Mouse (Mus musculus) thymus, postnatal 10 days (tissue): ENCODE results near the gene Uap1l1.
A peak's percentile ranks its signal among the peaks of the same experiment; 100 is the strongest.

Experiments
- DNase-seq, 2 experiments: peaks; one replicate each; pipeline ENCODE4 v3.0.0; 2021; ENCODE audit warnings: low spot score in 2 of 2

Uap1l1 gene

DNA sequence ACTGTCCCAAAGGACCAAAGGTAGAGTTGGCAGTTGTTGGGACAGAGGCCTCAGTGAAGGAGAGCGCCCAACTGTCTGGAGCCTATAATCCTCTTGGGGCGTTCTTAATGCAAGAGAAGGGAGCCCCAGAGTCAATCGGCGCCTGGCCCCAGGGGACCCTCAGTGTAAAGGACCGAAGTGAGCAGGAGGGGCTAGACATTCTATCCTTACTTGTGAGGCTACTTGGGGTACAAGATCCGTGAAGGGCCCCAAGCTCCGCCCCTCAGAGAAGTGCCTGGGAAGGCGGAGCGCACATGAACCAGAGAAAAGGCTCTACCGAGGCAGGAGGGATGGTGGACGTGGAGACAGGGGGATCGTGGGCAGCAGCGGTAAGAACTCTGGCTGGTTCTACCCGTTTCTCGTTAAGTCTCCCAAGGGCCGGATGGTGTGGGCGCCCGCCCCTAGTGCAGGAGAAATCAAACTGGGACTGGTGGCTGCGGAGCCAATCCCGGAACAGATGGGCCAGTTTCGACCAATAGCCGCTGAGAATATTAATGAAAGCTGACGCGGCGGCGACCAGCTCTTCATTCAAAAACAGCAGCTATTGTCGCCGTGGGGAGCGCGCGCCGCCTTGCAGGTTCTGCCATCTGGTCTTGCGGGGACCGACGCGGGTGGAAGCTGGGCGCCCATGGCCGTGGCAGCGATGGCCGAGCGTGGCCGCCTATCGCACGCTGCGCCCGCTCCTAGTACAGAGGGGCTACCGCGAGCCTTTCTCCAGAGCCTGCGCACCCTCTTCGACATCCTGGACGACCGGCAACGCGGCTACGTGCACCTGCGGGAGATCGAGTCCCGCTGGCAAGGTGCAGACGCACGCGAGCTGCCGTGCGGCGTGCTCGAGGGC, 6.5 kb upstream of the Uap1l1 start, which contains the start of gene Sapcd2:
TSS of gene Sapcd2 (plus strand) at position 558 of the 880 bp plus-strand sequence.
- DNase-seq, result peak; percentile 71

GRCm38 (mm10) chr2:25369996-25370395, 4.5 kb upstream of the Uap1l1 start:
- no peak for DNase-seq

- DNase-seq, result no peak
Observed at GRCm38 (mm10) chr2:25364761-25365090, 756 bp downstream of the Uap1l1 start.

DNA sequence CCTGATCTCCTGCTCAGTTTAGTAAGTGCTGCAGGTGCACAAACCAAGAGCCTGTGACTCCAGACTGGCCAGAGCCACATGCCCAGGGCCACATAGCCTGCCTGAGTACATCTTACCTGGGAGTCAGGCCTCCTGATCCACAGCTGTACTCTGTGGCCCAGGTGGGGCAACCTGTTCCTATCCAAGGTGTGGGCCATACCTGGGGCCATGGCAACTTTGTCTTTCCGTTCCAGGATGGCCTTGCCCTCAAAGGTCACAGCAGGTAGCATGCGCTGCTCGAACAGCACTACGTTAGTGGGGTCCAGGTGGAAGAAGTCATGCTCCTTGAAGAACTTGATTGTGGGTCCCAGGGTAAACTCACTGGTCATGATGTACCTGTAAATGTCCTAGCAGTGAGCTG, 1.2 kb downstream of the Uap1l1 start:
- no peak for DNase-seq

GRCm38 (mm10) chr2:25363478-25364178, 1.9 kb downstream of the Uap1l1 start:
- DNase-seq, result no peak

GRCm38 (mm10) chr2:25359848-25360247, 5.6 kb downstream of the Uap1l1 start:
- no peak for DNase-seq

DNA sequence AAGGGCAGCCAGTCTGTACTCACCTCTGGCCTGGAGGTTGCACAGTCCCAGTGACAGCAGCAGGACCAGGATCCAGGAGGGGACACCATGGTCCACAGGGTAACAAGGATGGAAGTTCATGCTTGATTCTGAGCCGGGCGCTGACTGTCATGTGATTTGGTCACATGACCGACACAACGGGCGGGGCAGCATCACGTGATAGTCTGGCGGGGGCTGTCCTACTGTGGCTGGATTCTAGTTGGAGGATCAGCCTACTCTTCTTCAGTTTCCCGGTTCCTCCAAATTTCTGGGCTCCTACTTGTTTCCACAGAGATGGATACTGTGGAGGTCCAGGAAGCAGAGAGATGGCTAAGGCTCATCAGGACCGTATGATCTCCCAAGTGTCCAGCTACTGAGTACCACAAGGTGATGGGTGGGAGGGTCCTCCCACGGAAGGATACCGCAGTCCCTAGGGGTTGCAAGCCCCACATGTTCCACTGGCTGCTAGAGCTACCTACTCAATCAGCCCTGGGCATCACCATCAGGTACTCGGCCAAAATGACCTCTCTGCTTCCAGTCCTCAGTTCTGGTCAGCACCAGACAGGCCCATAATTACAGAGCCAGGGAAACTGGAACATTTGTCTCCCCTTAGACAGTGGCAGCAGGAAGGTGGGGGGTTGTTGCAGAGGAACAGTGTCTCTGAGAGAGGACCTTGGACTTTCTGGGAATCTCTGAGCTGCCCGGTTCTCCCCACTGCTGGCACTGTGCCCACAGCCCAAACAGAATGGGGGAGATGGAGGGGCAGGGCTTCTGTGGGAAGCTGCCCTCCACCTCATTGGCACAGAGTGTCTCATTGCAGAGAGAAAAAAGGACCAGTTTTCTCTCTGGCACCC, 9.0 kb downstream of the Uap1l1 start, which contains the start of gene Dpp7:
TSS of gene Dpp7 (minus strand) at position 152 of the 872 bp plus-strand sequence.
- DNase-seq, result peak; percentile 49 to 56

DNA sequence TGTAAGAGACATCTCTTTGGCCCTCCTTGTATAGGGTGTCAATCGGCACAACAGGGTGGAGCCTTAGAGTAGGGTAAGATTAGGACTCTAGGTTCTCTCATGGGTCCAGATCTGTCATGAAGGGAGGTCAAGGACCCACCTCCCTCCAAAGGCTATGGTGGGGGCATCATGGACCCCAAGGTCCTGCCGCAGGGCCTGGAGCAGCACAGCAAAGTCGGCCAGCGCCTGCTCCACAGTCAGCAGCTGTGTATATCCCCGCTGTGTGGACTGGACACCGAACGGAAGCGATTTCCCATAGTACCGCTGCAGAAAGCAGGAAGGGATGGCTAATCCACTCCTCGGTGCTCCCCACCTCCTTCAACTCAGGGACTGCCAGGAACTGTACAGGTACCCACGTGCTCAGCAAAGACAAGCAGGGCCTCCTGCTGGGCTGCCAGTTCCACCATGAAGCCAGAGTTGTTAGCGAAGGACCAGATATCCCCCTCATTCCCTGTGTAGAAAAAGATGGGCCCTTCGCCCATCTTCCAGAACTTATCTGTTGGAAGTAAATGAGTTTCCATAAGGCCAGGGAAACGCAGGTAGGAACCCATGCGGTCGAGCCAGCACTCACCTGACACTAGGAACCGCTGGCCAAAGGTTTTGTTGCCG, 9.9 kb downstream of the Uap1l1 start:
- DNase-seq, result no peak

GRCm38 (mm10) chr2:25354211-25354610, 11.3 kb downstream of the Uap1l1 start:
- no peak for DNase-seq

GRCm38 (mm10) chr2:25350701-25351100, 14.8 kb downstream of the Uap1l1 start:
- no peak for DNase-seq

GRCm38 (mm10) chr2:25349499-25349898, 16.0 kb downstream of the Uap1l1 start:
- no peak for DNase-seq

DNA sequence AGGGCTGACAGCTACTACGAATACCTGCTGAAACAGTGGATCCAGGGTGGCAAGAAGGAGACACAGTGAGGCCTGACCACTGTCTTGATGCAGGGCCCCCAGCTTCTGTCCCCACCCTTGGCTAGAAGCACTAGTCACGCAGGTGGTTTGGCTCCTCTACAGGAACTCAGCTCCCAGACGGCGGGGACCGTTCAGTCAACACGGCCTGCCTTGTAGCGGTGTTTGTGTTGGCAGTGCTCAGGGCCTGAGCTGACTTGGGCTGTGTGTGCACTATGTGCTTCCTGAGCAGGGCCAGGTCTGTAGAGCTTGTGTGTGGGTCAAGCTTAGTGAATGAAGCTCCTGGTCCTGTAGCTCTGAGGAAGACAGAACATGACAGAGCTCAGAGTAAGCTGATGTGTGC, 17.3 kb downstream of the Uap1l1 start:
- no peak for DNase-seq

- no peak for DNase-seq
Observed at GRCm38 (mm10) chr2:25338303-25338702, 27.2 kb downstream of the Uap1l1 start.

DNA sequence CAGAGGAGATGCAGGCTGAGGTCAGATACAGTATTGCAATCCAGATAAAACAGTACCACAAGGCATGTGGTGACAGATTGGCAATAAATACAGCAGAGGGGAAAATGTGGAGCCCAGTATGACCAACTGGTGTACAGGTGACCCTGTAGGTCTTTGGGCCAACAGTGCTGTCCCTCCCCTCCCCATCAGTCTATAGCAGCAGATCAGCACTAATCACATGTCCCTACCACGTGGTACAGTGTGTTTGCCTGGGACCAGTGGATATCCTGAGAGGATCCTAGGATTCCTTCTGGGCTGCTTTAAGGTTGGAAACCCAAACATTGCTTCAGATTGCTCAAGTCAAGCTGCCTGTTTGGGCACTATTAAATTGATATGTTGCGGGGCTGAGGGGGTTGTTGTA, 31.9 kb downstream of the Uap1l1 start:
- DNase-seq, result no peak

- peak; percentile 99 for DNase-seq
Observed at GRCm38 (mm10) chr2:25332286-25333160, 33.0 kb downstream of the Uap1l1 start, which contains the start of gene Man1b1. TSS of gene Man1b1 (plus strand) at chr2:25332338.

DNA sequence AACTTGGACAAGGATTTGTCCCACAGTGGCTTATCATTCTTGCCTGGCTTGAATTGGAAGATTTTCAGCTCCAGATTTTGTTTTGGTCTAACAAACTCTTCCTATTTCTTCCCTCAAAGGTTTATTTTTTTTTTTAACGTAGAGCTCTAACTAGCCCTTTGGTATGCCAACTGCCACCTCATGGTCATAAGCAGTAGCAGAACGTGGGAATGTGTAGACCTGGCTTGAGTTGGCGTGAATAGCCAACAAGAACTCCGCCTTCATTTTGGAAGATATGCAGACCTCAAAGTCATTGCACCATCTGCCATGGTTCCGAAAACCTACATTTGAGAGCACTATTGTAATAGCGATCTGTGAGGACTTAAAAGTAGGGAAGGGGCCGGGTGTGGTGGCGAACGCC, 34.0 kb downstream of the Uap1l1 start:
- no peak for DNase-seq

GRCm38 (mm10) chr2:25328440-25328839, 37.0 kb downstream of the Uap1l1 start:
- DNase-seq, result peak in 1 of 2 experiments; percentile 22

DNA sequence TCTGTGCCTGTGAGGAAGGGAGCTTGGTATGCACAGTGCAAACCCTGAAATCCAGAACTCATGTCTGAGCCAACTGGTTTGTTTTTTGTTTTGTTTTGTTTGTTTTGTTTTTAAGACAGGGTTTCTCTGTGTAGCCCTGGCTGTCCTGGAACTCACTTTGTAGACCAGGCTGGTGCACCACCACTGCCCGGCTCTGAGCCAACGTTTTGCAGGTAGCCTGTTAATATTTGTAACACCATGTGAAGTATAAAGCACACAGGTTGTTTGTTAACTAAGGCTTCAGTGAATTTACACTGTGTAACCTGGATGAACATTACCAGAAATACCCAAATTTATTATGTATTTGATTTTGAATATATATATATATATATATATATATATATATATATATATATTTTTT, 39.4 kb downstream of the Uap1l1 start:
- DNase-seq, result no peak

GRCm38 (mm10) chr2:25320084-25320483, 45.4 kb downstream of the Uap1l1 start:
- DNase-seq, result no peak
